In the genomic region with DNA sequence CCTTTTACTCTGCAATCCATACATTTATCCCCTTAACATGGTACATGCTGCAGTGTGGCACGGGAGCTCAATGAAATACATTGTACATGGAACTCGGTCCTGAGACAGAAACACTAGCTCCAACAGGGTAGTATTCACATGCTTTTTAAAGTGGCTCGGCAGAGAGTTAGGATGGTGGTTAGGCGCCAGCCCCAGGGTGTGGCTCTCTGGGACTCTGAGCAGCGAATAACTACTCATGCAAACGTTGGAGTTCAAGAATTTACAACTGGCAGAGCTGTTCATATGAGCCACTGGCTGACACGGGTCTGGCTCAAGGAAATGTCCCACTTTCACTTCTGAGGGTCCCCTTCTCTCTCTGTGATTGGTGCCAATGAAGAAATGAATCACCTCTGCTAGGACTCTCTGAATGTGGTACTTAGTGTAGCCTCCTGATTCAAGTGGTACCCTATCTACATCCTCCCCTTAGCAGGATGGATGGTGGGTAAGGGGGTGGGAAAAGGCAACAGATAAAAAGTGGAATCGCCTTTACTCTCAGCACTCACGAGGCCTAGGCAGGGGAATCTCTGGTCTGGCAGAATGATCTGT, we compare ENCODE assay signal across 10 mouse cellular contexts. TPM values are rescaled to one million over a fixed set of nuclear protein-coding genes. Genes with fewer than 3 reads are reported as not detected.
DNase-seq lines count a peak whose midpoint lies in the region; ATAC-seq and TF ChIP-seq lines count a peak whose summit lies in the region.
"Had no signal": no experiment of that assay in that cellular context is flagged by ENCODE, and none has a peak within 500 bp of the region (broad histone marks: within the 10 kb centered on the region; RNA-seq: fewer than 3 reads in every experiment).

No protein-coding gene starts in this region.

- WGBS in intestine, embryonic 16.5 days: 48% methylated on average over 9 of the region's 9 CpGs
- WGBS in stomach, postnatal 0 days: 46% methylated on average over 9 of the region's 9 CpGs
- 68% methylated on average over 9 of the region's 9 CpGs for WGBS in forebrain, embryonic 15.5 days
- WGBS in forebrain, embryonic 16.5 days: 65% methylated on average over 9 of the region's 9 CpGs

- ATAC-seq in intestine, embryonic 16.5 days: peak; percentile 54
- ATAC-seq in stomach, postnatal 0 days (ENCODE audit: low FRiP score, low TSS enrichment): no peak
- ATAC-seq in forebrain, embryonic 15.5 days (replicated peaks): no peak
- ATAC-seq in forebrain, embryonic 16.5 days: no peak

- no peak for TF ChIP-seq EP300 in stomach, postnatal 0 days (optimal IDR thresholded peaks at IDR 0.05)

- no peak overlapping the region for H3K4me3 ChIP-seq in intestine, embryonic 16.5 days (ENCODE audit: low read length)
- H3K4me3 ChIP-seq in stomach, postnatal 0 days (ENCODE audit: low read depth, low read length): no peak overlapping the region
- H3K4me3 ChIP-seq in forebrain, embryonic 15.5 days: no peak overlapping the region
- no peak overlapping the region for H3K4me3 ChIP-seq in forebrain, embryonic 16.5 days (replicated peaks; ENCODE audit: low read length)
- H3K4me3 ChIP-seq: erythroblast, embryonic 14.5 days had no signal

- H3K9ac ChIP-seq in intestine, embryonic 16.5 days (ENCODE audit: low read depth, low read length): no peak overlapping the region; the same call in 1 of the 2 replicates
- H3K9ac ChIP-seq in stomach, postnatal 0 days (ENCODE audit: low read length): no peak overlapping the region
- no peak overlapping the region for H3K9ac ChIP-seq in forebrain, embryonic 15.5 days (replicated peaks)
- H3K9ac ChIP-seq in forebrain, embryonic 16.5 days (replicated peaks; ENCODE audit: low read depth, low read length): no peak overlapping the region

- no peaks in the 10 kb centered on the region for H3K27me3 ChIP-seq in intestine, embryonic 16.5 days (replicated peaks; ENCODE audit: control insufficient read depth, insufficient read depth, low read length)
- no peaks in the 10 kb centered on the region for H3K27me3 ChIP-seq in stomach, postnatal 0 days (ENCODE audit: control insufficient read depth, insufficient read depth, low read length)
- H3K27me3 ChIP-seq in forebrain, embryonic 15.5 days: no peaks in the 10 kb centered on the region
- H3K27me3 ChIP-seq in forebrain, embryonic 16.5 days (replicated peaks; ENCODE audit: control insufficient read depth, insufficient read depth, low read length): no peaks in the 10 kb centered on the region

- no peak for TF ChIP-seq CTCF in stomach, postnatal 0 days (IDR thresholded peaks at IDR 0.05; ENCODE audit: low read depth)

- no peak overlapping the region for H3K4me2 ChIP-seq in intestine, embryonic 16.5 days (ENCODE audit: low read depth, low read length)
- H3K4me2 ChIP-seq in stomach, postnatal 0 days (replicated peaks; ENCODE audit: low read depth): no peak overlapping the region
- H3K4me2 ChIP-seq in forebrain, embryonic 15.5 days (replicated peaks): no peak overlapping the region
- no peak overlapping the region for H3K4me2 ChIP-seq in forebrain, embryonic 16.5 days (ENCODE audit: low read length)

- H3K4me1 ChIP-seq in intestine, embryonic 16.5 days (ENCODE audit: control insufficient read depth, insufficient read depth, low read length): peaks cover 35% of the 10 kb centered on the region
- H3K4me1 ChIP-seq in stomach, postnatal 0 days (replicated peaks; ENCODE audit: control insufficient read depth, insufficient read depth): peaks cover 3% of the 10 kb centered on the region; the same call in 1 of the 2 replicates
- H3K4me1 ChIP-seq in forebrain, embryonic 15.5 days: peaks cover 17% of the 10 kb centered on the region
- peaks cover 17% of the 10 kb centered on the region for H3K4me1 ChIP-seq in forebrain, embryonic 16.5 days (replicated peaks; ENCODE audit: control insufficient read depth, insufficient read depth, low read length)

- H3K36me3 ChIP-seq in intestine, embryonic 16.5 days (ENCODE audit: control insufficient read depth, insufficient read depth, low read length): no peaks in the 10 kb centered on the region
- no peaks in the 10 kb centered on the region for H3K36me3 ChIP-seq in stomach, postnatal 0 days (ENCODE audit: control insufficient read depth, insufficient read depth, low read length)
- no peaks in the 10 kb centered on the region for H3K36me3 ChIP-seq in forebrain, embryonic 15.5 days
- no peaks in the 10 kb centered on the region for H3K36me3 ChIP-seq in forebrain, embryonic 16.5 days (ENCODE audit: control insufficient read depth, insufficient read depth)

- DNase-seq in urinary bladder, postnatal 36 days (ENCODE audit: low spot score in 2 of 2): peak; percentile 20 to 31
- DNase-seq in urinary bladder, postnatal 25 days (ENCODE audit: low spot score): no peak
- DNase-seq in gastrocnemius, postnatal 25 days: peak; percentile 48
- no peak for DNase-seq in stomach, postnatal 0 days (ENCODE audit: low spot score)
- DNase-seq in adrenal gland, postnatal 25 days: no peak
- DNase-seq: thymus, postnatal 36 days had no signal

- H3K27ac ChIP-seq in intestine, embryonic 16.5 days (ENCODE audit: low read length): peak overlapping the region; percentile 46
- peak overlapping the region; percentile 31; the same call in 1 of the 2 replicates for H3K27ac ChIP-seq in stomach, postnatal 0 days (replicated peaks)
- no peak overlapping the region for H3K27ac ChIP-seq in forebrain, embryonic 15.5 days (replicated peaks)
- no peak overlapping the region for H3K27ac ChIP-seq in forebrain, embryonic 16.5 days (ENCODE audit: low read length)

- H3K9me3 ChIP-seq in intestine, embryonic 16.5 days (ENCODE audit: control insufficient read depth, low read length): no peaks in the 10 kb centered on the region
- no peaks in the 10 kb centered on the region for H3K9me3 ChIP-seq in stomach, postnatal 0 days (ENCODE audit: control insufficient read depth, low read length)
- no peaks in the 10 kb centered on the region for H3K9me3 ChIP-seq in forebrain, embryonic 15.5 days
- no peaks in the 10 kb centered on the region for H3K9me3 ChIP-seq in forebrain, embryonic 16.5 days (ENCODE audit: control insufficient read depth, low read length)

RNA-seq across cellular contexts. Expression of a gene that starts 59.7 kb away (rescaled TPM):
- not detected for total RNA-seq in gastrocnemius, postnatal 25 days (2021)
- polyA plus RNA-seq in intestine, embryonic 16.5 days (2015; fragmentation: Nextera tagmentation; extraction: Ambion mirVana): not detected in 2 replicates
- not detected in 2 replicates for polyA plus RNA-seq in stomach, postnatal 0 days (2015; fragmentation: Nextera tagmentation; extraction: Ambion mirVana)
- polyA plus RNA-seq in forebrain, embryonic 15.5 days (2015; fragmentation: Nextera tagmentation; extraction: Ambion mirVana): 0.17 TPM in 1 of 2 replicates, not detected in the other
- not detected in 2 replicates for total RNA-seq in adrenal gland, postnatal 25 days (2021)
- polyA plus RNA-seq in forebrain, embryonic 16.5 days (2015; fragmentation: Nextera tagmentation; extraction: Ambion mirVana): not detected in 2 replicates
- polyA plus RNA-seq: erythroblast, embryonic 14.5 days had no signal

Comparison
In these comparisons a context has a peak if more than half of its experiments do, and no peak if none do; other contexts are left out.
1. DNase-seq: peak in urinary bladder, postnatal 36 days (2 of 2) and gastrocnemius, postnatal 25 days (single experiment); none in urinary bladder, postnatal 25 days (single experiment), stomach, postnatal 0 days (single experiment) and adrenal gland, postnatal 25 days (single experiment).
2. H3K27ac ChIP-seq: peak in intestine, embryonic 16.5 days (single experiment) and stomach, postnatal 0 days (single experiment); none in forebrain, embryonic 15.5 days (single experiment) and forebrain, embryonic 16.5 days (single experiment).